Mouse (Mus musculus) frontal cortex, adult (tissue): ENCODE data around the gene Zfp811.

ENCODE experiments used
- ATAC-seq: cut with Nextera tagmentation; 2 replicates; pipeline ENCODE4 v1.9.2; 2017; ENCODE audit warnings: mild to moderate bottlenecking, moderate library complexity, mixed read lengths; ENCODE audit not compliant: low TSS enrichment

The Zfp811 gene

DNA sequence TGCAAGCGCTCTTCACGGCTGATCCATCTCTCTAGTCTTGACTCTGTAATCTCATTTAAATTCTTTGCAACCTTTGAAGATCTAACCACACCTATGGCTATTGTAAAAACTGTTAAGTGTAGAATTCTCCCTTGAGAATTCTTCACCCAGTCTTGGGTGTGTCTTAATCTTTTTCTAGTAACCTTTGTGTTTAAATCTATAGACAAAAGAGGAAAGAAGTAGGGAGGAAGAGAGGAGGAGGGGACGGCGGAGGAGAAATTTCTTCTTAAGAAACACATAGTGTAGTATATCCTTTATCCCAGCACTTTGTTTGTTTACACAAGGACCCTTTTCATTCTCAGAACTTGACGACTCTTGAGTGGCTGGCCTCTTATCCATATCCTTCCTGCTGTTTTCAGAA lies 52.4 kb downstream of the Zfp811 start:
- no peak for ATAC-seq

GRCm38 (mm10) chr17:32753634-32754033 lies 56.1 kb downstream of the Zfp811 start:
- no peak for ATAC-seq

DNA sequence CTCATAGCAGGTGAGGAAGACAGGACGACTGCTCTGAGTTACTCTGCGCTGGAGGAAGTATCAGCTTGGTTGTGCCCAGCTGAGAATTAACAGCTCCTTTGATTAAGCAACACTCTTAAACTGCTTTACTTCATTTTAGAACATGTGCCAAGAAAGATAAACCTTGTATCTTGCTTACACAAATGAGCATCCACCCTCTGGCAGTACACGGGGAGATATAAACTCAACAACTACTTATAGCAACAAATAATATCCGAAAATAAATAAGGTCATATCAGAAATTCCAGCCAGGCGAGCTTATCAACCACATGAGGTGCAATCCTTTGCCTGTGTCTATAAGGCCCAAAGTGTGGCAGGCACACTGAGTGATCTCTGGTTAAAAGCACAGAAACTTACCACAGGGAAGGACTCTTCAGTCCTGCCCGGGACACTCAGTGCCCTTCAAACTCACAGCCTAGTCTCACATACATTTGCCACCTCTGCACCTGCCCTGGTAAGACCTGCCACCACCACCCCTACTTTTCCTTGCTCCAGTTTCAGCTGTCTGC lies 56.8 kb downstream of the Zfp811 start:
- ATAC-seq = no peak

GRCm38 (mm10) chr17:32750611-32751010 lies 59.1 kb downstream of the Zfp811 start:
- no peak for ATAC-seq
